Mouse (Mus musculus): ENCODE measurements around the gene H2-M10.3. TPM values are rescaled to one million over a fixed set of nuclear protein-coding genes. Genes with fewer than 3 reads are reported as not detected.

The H2-M10.3 gene
- not detected for polyA plus RNA-seq (2017; shearing (Covaris generic))

DNA sequence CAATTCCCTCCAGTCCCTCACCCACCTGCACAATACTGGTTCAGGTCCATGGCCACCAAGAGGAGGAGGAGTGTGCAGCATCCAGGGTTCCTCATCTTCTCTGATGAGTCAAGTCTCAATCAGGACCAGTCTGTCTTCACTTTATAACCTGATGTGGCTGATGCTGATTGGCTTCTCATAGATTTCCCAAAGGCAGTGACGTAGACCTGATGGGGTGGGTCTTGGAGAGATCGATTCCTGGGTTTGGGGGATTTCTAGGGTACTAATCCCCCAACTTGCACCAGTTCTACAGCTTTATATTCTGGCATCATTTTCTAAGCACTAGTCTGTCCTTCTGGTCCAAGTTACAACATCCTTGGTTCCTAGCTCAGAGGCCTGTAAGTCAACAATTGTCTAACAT lies at the start of gene H2-M10.3:
H2-M10.3 (minus strand) TSS at position 101 of the 400 bp plus-strand sequence.

DNA sequence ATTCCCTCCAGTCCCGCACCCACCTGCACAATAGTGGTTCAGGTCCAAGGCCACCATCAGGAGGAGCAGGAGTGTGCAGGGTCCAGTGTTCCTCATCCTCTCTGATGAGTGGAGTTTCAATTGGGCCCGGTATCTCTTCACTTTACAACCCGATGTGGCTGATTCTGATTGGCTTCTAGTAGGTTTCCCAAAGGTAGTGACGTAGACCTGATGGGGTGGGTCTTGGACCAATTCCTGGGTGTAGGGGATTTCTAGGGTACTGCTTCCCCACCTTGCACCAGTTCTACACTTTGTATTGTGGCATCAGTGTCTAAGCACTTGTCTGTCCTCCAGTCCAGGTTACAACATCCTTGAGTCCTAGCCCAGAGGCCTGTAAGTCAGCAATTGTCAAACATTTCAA lies 42.2 kb downstream of the H2-M10.3 start, which contains the start of gene H2-M10.1:
H2-M10.1 (minus strand) TSS at position 101 of the 400 bp plus-strand sequence.

Other genes with a start within 250 kb of the H2-M10.3 start
- 1 to 10 TPM in 1 of 2 experiments, under 1 TPM in 1; 0.40 to 1.5 TPM for gene Gm19684, start 246.7 kb downstream of the H2-M10.3 start, polyA plus RNA-seq (2017; shearing (Covaris generic))
- gene Gm7030, start 239.0 kb downstream of the H2-M10.3 start, polyA plus RNA-seq (2017; shearing (Covaris generic)), result not detected
- 10 to 100 TPM in 1 of 2 experiments, 1 to 10 TPM in 1; 9.1 to 12.6 TPM for gene Gm8909, start 199.9 kb downstream of the H2-M10.3 start, polyA plus RNA-seq (2017; shearing (Covaris generic))
- under 1 TPM; 0.69 to 0.95 TPM for gene H2-T3, start 178.1 kb downstream of the H2-M10.3 start, polyA plus RNA-seq (2017; shearing (Covaris generic))
- gene Rpp21, start 110.3 kb downstream of the H2-M10.3 start, polyA plus RNA-seq (2017; shearing (Covaris generic)), result 100 to 1,000 TPM; 154 to 160 TPM
- gene Trim39, start 96.2 kb downstream of the H2-M10.3 start, polyA plus RNA-seq (2017; shearing (Covaris generic)), result 10 to 100 TPM; 24.0 to 31.9 TPM
- 1 to 10 TPM in 1 of 2 experiments, under 1 TPM in 1; 0.33 to 2.3 TPM for gene H2-M10.2, start 81.9 kb downstream of the H2-M10.3 start, polyA plus RNA-seq (2017; shearing (Covaris generic))
- not detected for gene H2-M10.1, start 42.3 kb downstream of the H2-M10.3 start, polyA plus RNA-seq (2017; shearing (Covaris generic))
- gene H2-M10.4, start 93.9 kb upstream of the H2-M10.3 start, polyA plus RNA-seq (2017; shearing (Covaris generic)), result not detected
- gene H2-M11, start 178.7 kb upstream of the H2-M10.3 start, polyA plus RNA-seq (2017; shearing (Covaris generic)), result not detected